Mouse (Mus musculus) cerebellum, postnatal 10 days (tissue): ENCODE results near the gene Tspan5.

Experiments
- DNase-seq, 2 experiments: peaks; one replicate each; pipeline ENCODE4 v3.0.0; 2021; ENCODE audit warnings: mixed read lengths in 2 of 2

Gene Tspan5

DNA sequence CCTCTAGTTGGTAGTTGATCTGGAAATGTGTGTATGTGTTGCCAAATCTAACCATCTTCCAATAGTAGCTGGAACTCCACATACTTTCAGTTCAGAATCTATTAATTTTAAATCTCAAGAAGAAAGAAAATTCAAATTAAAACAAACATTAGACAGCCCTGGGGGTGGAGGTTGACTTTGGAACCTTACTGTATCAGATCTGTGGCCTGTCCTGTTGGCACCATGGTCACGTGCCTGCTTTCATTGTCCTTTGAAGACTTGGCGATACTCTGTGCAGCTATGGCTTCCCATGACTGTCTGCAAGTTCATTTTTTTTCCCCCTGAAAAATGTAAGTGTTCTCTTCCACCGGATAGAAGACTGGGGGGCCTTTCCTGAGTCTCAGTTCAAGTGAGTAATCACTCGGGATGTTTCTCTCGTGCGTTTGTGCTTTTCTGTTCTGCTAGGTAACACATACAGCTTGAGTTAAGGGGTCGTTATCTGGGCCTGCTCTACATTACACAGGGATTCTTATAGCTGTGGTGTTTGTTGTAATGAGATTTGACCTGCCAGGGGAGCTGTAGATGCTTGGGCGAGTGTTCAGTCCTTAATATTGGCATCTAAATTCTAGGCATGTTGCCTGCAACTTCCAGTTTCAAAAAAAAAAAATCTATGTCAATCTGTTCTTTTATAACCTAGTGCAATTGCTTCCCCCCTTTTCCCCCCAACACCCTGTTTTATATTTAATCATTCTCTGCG is 32.0 kb downstream of the Tspan5 start:
- no peak for DNase-seq

DNA sequence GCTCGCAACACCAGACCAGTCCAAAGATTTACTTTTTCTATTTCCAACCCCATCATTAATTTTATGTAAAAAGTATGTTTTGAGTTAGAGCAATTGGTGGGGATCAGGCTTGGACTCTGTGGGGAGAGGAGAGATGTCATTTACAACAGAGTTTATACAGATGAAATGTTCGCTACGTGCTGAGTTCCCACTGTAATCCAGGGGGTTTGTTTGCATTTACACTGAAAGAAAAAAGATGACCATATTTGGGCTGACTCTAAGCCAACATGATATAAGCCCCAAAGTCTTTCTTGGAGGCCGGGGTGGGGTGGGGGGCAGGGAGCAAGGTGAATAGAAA is 32.6 kb downstream of the Tspan5 start:
- no peak for DNase-seq

DNA sequence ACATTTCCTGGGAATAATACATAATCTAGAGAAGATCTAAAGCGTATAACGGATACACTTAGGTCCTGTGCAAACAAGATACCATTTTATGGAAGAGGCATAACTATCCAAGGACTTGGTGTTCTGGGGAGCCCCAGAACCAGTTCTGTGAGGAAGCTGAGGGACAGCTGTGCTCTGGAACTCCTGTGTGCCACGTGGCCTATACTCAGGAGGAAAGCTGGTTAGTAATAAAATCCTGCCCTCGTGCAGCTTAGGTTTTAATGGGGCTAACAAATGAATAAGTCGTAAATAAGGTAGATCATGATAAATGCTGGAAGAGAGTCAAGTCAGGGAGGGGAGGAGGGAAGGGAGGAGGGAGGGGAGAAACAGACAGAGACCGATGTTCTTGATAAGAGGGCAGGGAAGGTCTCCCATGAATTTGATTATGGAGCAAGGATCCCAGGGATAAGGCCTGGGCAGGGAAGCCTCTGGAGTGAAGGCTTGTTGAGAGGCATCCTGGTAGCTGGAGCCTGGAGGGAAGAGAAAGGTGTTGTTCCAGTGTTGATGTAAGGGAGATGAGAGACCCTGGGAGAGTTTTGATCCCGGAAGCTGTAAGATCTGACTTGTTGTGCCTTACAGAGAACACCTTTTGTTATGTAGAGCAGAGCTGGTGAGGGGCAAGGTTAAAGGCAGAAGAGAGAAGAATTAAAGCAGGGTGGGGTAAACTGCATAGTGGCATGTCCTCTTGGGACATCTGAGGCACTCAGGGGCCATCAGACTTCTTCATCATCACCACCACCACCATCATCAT is 34.1 kb downstream of the Tspan5 start:
- DNase-seq: no peak

DNA sequence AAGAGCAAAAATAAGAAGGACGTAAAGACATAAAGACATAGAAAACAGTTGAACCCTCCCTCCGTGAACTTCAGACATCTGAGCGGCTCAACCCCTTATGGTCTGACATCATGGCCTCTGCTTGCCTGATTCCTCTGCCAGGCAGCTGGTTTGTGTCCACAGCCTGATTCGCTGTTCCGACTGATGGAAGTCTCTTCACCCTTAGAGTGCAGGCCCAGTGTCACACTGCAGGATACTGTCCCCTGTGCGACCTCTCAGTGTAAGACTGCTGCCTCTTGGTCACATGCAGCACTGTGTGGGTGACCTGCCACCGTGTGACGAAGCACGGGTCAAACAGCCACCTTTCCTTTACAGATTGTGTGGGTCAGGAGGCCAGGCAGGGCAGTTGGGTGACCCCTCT is 39.5 kb downstream of the Tspan5 start:
- DNase-seq: no peak

DNA sequence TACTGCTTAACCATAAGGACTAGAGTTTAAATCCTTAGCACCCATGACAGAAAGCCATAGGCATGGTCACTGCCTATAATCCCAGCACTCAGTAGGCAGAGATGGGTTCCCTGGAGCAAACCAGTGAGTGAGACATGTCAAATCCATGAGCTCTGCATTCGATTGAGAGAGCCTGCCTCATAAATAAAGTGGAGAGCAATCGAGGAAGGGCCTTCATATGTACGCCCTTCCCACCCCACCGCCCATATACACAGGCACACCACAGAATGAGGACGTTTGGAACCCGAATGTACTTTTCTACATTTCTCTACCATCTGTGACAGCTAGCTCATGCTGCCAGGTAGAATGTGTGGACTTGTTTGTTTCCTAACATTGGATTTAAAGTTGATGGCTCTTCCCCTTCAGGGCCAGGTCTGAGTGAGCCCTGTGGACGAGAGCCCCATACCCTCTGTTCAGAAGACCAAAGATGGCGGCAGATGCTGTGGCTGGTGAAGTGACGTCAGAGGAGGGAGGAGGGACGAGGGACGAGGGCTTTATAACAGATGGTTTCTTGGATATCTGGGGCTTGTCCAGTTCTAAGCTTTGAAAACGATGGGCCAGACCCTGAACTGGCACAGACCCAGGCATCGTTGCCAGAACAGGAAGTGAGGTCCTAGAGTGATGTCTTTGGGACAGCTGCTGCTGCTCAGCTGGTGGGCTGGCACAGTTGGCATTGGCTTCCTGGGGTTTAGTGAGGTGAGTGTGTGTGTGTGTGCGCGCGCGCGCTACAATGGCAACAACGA is 42.1 kb downstream of the Tspan5 start:
- DNase-seq: peak; percentile 98 to 99

DNA sequence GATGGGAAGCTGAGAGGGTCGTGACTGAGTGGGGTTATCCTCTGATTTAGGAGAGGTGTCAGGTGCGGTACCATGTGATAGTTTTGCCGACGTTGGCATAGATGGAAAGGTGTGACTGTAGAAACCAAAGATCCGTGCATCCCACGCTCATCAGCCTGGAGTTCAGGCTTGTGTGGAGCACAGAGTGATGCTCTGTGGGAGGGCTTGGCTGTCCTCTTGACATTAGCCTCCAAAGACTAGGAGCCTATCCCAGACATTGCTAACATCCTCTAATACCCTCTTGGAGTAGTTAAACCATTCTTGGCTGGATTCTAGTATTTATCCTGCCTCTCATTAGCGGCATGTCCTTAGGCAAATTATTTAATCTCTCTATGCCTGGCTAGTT is 42.6 kb downstream of the Tspan5 start:
- peak in 1 of 2 experiments; percentile 89 for DNase-seq

DNA sequence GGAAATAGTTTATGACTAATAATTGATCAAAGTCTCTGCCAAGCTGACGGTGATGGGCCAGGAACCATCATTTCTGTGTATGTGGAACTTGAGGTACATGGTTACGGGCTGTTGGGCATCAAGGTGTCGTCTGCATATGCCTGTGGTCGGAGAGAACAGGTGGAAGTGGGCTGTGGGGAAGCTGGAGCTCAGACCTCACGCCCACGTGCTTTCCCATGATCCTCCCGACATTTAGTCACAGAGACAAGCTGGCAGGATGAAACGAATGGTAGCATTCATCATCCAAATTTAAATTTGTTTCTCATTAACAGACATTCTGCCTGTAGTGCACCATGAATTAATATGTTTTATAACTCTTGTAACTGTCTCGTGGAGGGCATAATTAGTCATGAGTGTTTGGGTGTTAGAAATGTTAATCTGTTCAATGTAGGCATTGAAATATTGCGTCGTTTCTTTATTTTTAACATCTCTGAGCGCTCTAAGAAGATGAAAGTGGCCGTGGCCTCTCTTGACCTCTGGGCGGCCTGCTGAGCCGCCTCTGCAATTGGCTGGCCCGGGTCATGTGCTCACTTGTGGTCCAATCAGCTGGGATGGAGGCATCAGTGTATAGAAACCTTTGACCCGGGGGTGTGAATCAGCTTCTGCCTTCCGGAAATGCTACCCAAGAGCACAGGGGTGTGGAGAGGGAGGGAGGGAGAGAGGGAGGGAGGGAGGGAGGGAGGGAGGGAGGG is 45.9 kb downstream of the Tspan5 start:
- DNase-seq: no peak

DNA sequence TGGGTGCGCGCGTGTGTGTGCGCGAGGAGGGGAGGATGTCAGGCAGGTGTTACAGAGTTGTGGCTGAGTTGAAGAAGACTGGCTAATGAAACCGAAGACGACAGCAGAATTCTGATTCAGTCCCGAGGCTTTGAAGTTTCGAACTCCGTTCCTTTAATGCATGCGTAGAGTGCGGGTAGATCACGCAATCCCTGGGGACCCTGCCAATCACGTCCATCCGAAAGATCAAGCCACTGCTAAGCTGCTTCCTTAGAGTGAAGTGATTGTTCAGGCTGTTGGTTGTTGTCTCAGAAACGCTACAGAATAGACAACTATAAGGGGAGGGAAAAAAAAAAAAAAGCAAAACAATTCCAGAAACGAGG is 46.5 kb downstream of the Tspan5 start:
- no peak for DNase-seq

DNA sequence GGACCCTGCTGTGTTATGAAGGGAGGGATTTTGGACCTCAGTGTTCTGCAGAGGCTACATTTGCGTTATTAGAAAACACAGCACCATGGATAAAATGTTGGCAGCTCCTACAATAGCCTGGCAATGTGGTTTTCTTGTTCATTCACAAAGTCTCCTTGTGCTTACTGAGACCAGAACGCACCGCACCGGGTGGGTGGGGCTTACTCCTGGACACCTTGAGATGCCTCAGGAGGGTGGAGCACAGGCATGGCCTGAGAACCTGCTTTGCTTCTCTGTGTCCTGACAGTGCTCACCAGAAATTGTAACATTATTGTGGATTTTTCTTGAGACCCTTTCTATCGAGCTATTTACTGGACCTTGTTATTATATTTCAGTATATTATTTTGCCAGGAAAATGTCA is 47.3 kb downstream of the Tspan5 start:
- peak in 1 of 2 experiments; percentile 36 for DNase-seq

DNA sequence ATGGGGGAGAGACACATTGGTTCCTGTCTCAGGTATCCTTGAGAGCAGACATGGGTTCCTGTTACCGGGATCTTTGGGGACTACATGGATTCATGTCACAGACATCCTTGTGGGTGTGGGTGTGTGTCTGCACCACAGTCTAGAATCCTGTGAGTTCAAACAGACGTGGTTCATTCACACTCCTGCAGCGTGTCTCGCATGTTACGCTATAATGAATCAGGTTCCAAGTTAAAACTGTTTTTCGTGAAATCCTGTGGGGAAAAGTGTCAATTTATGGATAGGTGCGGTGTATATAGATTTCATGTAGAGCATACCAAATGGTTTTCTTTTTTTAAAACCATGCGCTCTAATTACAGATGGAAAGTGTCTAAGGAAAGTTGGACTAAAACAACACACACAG is 52.5 kb downstream of the Tspan5 start:
- no peak for DNase-seq

DNA sequence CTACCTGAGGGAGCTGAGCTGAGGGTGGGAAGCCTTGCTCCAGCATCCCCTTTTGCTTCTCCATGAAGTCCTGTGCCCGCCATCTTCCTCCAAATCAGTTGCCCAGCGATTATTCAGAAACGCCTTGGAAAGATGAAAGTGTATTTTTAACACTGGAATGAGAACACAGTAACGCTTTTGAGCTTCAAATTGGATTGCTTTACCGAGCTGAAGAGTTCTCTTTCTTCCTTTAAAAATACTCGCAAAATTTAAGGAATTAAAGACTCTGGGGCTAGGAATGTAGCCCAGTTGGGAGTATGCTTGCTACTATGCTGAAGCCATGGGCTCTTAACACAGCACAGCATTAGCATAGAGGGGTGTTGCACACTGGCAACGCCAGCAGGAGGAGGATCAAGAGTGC is 54.0 kb downstream of the Tspan5 start:
- DNase-seq: no peak

DNA sequence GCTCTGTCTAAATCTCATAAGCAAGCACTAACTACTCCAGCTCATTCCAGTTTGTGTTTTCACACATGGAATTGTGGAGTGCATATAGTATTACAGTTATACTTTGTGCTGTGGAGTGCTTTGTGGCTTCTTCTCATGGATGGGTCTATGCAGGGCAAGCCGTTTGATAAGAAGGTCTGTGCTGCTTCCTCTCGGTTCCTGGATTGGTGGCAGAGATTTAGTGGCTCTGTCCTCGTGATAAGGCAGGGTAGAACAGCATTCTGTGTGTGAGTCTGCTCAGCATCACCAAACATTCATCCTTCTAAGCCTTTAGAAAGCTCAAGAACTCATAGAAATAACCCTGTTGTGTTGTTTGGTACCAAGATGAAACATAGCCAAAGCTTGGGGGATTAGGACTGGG is 54.6 kb downstream of the Tspan5 start:
- DNase-seq: no peak

DNA sequence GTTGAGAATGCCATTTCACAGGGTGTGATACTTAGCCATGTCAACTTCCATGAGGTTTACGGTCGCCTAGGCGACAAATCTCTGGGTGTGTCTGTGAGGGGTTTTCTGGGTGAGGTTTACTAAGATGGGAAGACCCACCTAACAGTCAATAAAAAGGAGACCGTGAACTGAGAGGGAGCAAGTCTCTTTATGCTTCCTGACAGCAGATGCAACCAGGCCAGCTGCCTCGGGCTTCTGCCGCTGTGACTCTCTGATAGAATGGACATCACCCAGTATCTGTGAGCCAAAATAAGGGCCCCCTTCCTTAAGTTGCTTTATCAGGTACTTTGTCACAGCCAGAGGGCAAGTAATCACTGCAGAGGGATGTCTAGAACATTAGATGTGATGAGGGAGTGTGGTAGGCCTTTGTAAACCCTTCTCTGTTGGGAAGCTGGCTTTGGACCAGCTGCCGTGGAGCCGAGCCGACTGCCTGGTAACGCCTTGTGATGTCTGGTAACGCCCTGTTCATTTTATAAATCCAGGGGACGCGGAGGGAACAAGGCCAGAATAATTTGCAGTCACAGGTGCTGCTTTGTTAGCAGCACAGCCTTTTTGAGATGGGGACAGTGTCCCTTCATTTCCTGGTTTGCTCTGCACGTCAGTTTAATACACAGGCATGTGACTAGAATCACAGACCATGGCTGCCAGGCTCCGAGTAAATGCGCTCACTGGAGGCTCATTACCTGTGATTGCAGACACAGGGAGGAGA is 58.8 kb downstream of the Tspan5 start:
- peak; percentile 88 to 90 for DNase-seq

DNA sequence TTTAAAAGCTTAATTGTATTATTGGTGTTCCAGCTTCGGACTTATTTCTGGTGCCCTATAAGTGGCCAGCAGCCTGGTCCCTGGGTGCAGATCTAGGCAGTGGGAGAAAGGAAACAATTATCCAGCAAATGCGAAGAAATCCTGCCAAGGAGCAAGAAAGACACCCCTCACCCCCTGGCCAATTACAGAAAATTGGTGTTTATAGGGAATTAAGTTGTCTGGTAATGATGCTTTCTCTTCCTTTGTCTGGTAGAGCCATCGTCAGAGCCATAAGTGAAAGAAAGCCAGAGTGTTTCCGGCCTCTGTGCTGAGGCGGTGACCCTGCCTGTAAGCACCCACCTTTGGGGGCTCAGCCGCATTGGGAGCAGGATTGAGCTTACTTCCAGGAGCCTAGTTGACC is 59.7 kb downstream of the Tspan5 start:
- no peak for DNase-seq

DNA sequence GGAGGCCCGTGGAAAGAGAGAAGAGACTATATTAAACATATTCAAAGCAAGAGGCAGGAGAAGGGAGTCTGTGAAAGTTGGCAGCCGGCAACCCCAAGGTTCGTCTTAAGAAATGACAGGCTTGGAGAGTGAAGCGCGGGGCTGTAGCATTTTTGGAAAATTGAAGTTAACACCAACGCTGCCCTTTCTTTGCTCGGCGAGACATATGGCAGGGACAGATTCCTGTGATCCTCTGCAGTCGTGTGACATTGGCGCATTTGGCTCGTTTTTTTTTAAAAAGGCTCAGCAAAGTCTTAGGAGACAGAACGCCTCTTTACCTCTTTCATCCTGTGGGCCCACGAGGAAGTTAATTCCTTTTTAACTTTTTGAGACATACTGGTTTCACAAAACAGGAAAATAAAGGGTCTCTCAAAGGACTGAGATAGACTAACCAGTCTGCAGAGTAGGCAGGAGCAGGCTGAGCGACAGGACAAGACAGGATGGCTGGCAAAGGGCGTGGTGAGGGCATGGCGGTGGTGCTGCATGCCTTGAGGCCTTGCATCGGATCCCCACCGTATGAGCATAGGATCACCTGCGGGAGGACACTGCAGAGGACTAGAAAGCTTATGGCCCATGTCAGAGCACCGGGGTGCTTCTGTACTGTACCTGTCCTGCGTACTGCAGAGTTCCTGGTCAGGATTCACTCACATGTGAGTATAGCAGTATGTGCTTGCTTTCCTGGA is 60.9 kb downstream of the Tspan5 start:
- peak; percentile 49 to 58 for DNase-seq

DNA sequence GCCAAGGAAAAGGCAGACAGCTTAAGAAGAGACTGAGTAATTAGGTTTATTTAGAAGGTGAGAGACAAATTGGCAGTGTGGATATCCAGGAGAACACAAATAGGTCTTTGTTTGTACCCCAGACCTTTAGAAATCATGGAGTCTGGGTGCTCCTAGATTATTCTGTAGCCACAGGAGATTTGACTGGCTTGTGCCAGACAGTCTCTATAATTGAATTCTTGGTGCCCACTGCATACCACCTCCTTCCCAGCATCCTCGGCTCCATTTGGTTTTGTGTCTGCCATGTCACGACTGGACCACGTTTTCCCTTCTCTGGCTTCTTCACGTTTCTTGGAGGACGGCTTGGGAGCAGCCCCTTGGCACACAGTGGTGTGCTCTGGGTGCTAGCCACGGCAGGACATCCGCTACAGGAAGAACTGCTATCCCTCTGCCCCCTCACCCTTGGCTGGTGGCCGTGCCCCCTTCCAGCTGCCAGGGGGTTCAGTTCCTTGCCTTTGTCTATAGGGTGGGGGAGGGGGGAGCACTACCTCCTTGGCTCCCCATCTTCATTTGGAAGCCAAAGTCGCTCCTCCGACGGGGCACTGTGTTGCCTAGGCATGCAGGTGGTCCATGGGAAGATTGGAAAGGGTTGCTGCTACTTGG is 61.6 kb downstream of the Tspan5 start:
- DNase-seq: peak in 1 of 2 experiments; percentile 67

DNA sequence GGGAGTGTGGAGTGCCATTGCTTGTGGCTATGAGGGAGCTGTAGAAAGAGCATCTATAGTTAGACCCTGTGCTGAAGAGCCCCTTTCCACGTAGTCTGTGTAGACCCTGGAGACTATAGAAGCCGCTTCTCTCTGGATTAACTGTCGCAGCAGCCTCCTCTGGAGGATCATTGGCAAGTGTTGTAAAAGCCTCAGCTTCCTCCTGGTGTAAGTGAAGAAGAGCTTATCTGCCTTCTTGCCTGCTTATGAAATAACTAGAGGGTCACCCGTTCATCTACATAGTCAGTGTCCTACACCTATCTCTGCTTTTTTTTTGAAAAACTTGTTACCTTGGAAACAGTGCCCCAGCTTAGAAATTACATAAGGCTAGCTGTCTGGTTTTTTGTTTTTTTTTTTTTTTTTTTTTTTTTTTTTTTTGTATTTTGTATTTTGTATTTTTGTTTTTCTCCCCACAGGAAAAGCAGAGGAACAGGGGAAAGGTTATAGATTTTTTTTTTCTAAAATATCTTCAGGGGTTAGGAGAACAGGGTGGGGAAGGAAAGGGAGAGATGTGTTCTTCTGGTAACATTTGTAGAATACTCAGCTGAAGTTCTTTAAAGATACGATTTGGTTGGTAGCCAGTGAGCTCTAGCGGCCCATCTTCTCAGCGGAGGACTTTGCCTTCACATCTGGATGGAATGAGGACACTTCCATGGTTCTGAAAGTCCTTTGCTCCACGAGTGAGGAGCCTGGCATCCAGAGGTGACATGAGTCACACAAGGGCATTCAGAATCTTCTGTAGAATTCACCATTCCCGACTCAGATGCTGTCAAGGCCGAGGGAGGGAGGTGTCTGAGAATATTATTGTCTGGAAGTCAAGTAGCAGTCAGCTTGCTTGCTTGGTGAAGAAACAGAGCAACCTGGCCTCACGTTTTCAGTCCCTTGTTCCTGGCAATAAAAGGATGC is 62.4 kb downstream of the Tspan5 start:
- no peak for DNase-seq

DNA sequence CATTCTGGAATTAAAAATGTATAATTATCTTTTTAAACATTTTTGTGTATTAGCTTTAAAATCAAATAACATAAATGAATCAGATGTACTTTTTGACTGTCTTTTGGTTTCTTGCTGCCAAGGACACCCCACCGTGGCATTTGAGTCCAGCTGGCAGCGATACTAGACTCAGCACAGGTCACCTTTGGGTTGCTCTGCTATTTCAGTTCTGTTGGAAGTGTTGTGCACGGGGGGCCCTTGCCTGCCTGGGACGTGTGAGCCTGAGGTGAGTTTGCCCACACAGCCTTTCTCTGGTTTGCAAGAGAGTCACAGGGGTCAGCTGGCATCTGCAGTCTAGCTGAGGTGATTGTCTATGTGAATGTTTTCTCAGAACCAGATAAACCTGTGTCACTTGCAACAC is 65.8 kb downstream of the Tspan5 start:
- no peak for DNase-seq

DNA sequence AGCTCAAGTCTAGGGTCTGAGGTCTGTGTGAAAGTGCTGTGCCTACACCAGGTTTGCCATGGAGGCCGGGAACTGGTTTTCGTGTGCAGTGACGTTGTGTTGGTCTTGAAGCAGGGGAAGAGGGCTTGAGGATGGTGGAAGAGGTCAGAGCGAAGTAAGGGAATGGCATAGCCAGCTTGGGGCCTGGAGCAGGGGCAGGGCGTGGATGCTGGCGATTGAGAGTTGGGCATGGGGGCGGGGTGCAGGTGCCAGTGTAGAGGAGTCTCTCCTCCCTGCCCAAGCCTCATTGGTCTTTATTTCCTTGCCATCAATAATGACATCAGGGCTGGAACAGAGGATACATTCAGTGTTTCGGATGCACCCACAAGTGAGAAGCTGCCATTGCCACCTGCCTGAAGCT is 67.5 kb downstream of the Tspan5 start:
- DNase-seq: no peak

DNA sequence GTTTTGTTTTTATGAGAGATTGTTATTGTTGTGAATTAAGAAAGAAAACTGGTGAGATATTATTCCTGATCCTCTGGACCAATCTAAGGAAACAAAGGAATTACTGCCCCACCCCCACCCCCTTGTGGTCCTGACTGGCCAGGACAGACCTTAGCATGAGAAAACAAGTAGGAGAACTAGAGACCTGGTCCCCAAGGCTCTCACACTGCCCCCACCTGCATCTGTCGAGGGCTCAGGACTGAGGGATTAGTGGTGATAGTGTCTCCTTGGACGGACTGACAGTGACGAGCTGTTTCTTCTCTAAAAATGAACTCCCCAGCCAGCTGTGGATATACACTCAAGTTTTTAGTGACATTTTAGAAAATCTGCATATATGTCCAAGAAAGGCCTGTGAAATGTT is 70.6 kb downstream of the Tspan5 start:
- no peak for DNase-seq
